Mouse (Mus musculus) forebrain, embryonic 11.5 days (tissue): ENCODE data around the gene Clptm1. TPM values are rescaled to one million over a fixed set of nuclear protein-coding genes. Genes with fewer than 3 reads are reported as not detected.

Experiments
- ATAC-seq: fragments of 200-750 bp; cut with Nextera tagmentation; replicated peaks from 2 replicates; pipeline ENCODE4 v1.8.0; 2017; ENCODE audit warnings: moderate TSS enrichment; ENCODE audit not compliant: low FRiP score
- DNase-seq: peaks from one replicate; pipeline ENCODE4 v3.0.0-alpha.2; 2017; ENCODE audit warnings: low spot score
- H3K27ac ChIP-seq: fragments of 300-500 bp; sonication (generic); 2 replicates; pipeline ENCODE4 v1.5.1; 2014; ENCODE audit warnings: low read depth, low read length
- H3K27me3 ChIP-seq: fragments of 300-500 bp; sonication (generic); 2 replicates; pipeline ENCODE4 v1.6.1; 2014; ENCODE audit warnings: mild to moderate bottlenecking, low read length, mixed read lengths; ENCODE audit not compliant: control insufficient read depth, insufficient read depth
- H3K36me3 ChIP-seq: fragments of 300-500 bp; sonication (generic); 2 replicates; pipeline ENCODE4 v1.6.1; 2014; ENCODE audit warnings: mild to moderate bottlenecking, low read length, moderate library complexity, mixed read lengths; ENCODE audit not compliant: control insufficient read depth, insufficient read depth
- H3K4me1 ChIP-seq: fragments of 300-500 bp; sonication (generic); replicated peaks from 2 replicates; pipeline ENCODE4 v1.6.1; 2014; ENCODE audit warnings: low read length, mixed read lengths; ENCODE audit not compliant: control insufficient read depth, insufficient read depth
- H3K4me2 ChIP-seq: fragments of 300-500 bp; sonication (generic); 2 replicates; pipeline ENCODE4 v1.6.1; 2014; ENCODE audit warnings: low read depth, mild to moderate bottlenecking, low read length, moderate library complexity, mixed read lengths; ENCODE audit not compliant: severe bottlenecking
- H3K4me3 ChIP-seq: fragments of 300-500 bp; sonication (generic); 2 replicates; pipeline ENCODE4 v1.5.1; 2014; ENCODE audit warnings: low read depth, low read length
- H3K9ac ChIP-seq: fragments of 300-500 bp; sonication (generic); 2 replicates; pipeline ENCODE4 v1.6.1; 2014; ENCODE audit warnings: low read length
- H3K9me3 ChIP-seq: fragments of 300-500 bp; sonication (generic); 2 replicates; pipeline ENCODE4 v1.6.1; 2016; ENCODE audit warnings: low read length, mixed read lengths; ENCODE audit not compliant: control insufficient read depth
- WGBS: fragments of 180-500 bp; shearing (Covaris S2); extraction: QIAGEN DNeasy Blood & Tissue Kit; methylation state at CpG from one replicate; pipeline ENCODE4 v1.1.7; 2014; 5-methylcytosine and 5-hydroxymethylcytosine counted together
- polyA plus RNA-seq: library from polyadenylated mRNA; unstranded; fragments of >200 nt; fragmentation: Nextera tagmentation; extraction: Ambion mirVana; gene quantifications from 2 replicates; pipeline ENCODE4 v1.2.1, GENCODE M21; 2014

Gene Clptm1
- polyA plus RNA-seq, 1 experiment from 2014 or later = 89.1 TPM

DNA sequence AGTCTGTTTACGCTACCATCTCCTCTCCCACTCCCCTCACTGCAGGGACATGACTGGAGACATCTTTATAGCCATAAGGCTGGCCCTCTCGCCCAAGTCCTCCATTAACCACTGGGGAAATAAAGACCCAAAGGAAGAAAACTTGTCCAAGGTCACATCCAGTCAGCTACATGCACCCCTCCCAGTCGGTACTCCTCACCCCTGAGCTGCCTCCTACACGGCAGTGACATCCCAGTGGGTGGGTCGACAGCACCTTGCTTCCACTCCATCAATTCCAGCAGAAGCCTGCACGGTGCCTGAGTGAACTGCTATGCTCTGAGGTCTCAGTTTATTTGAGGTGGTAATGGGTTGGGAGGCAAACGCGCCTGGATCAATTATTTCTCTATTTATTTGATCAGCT, 893 bp downstream of the Clptm1 start:
- Histone ChIP-seq H3K36me3 (no peaks in the 10 kb centered on the region), H3K4me3 (peak overlapping the region; percentile 99), H3K9ac (peak overlapping the region; percentile 93), H3K4me2 (peak overlapping the region; percentile 83), H3K27me3 (no peaks in the 10 kb centered on the region), H3K9me3 (no peaks in the 10 kb centered on the region), H3K27ac (no peak overlapping the region), H3K4me1 (peaks cover 12% of the 10 kb centered on the region; the same call in 1 of the 2 replicates)
- WGBS = 22% methylated on average over 8 of the region's 8 CpGs
- DNase-seq = no peak
- ATAC-seq = no peak

- no peak overlapping the region for H3K9ac ChIP-seq
- H3K27ac ChIP-seq = no peak overlapping the region
- no peaks in the 10 kb centered on the region for H3K27me3 ChIP-seq
- no peaks in the 10 kb centered on the region for H3K9me3 ChIP-seq
- no peak overlapping the region for H3K4me3 ChIP-seq
- no peak for ATAC-seq
- WGBS = 94% methylated on average over 2 of the region's 2 CpGs
- no peaks in the 10 kb centered on the region for H3K4me1 ChIP-seq
- H3K36me3 ChIP-seq = no peaks in the 10 kb centered on the region; the same call in none of the 2 replicates
- no peak for DNase-seq
- no peak overlapping the region for H3K4me2 ChIP-seq
Observed at GRCm38 (mm10) chr7:19652614-19653013, 12.2 kb downstream of the Clptm1 start.

GRCm38 (mm10) chr7:19651063-19651786, 13.6 kb downstream of the Clptm1 start:
- ATAC-seq = no peak
- no peaks in the 10 kb centered on the region; the same call in none of the 2 replicates for H3K36me3 ChIP-seq

DNA sequence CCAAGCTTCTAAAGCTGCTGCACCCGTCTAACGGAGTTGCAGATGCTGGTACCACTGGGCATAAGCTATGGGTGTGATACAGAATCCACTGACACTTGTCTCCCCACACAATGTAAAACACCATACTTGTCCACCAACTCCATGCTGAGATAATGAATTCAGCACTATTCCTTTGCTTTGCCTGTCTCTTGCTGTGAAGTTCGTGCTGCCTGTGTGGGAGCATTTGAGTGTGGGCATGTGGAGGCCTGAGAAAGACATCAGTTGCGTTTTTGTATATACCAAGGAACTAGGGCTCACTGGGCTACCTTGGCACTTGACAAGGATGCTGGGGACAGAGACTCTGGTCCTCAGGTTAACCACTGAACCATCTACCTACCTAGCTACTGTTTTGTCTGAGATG, 23.6 kb downstream of the Clptm1 start:
- H3K9ac ChIP-seq = no peak overlapping the region
- no peak overlapping the region for H3K4me2 ChIP-seq
- no peaks in the 10 kb centered on the region for H3K9me3 ChIP-seq
- H3K4me3 ChIP-seq = no peak overlapping the region
- no peaks in the 10 kb centered on the region for H3K4me1 ChIP-seq
- DNase-seq (no peak), ATAC-seq (no peak)
- H3K27me3 ChIP-seq = no peaks in the 10 kb centered on the region
- H3K36me3 ChIP-seq = peaks cover 22% of the 10 kb centered on the region
- WGBS = 95% methylated on average over 4 of the region's 4 CpGs
- no peak overlapping the region for H3K27ac ChIP-seq

More at GRCm38 (mm10) chr7:19651063-19651786, 13.6 kb downstream of the Clptm1 start:
- 92% methylated on average over 6 of the region's 6 CpGs for WGBS
- no peaks in the 10 kb centered on the region for H3K4me1 ChIP-seq
- DNase-seq = no peak
- no peak overlapping the region for H3K27ac ChIP-seq
- H3K9me3 ChIP-seq = no peaks in the 10 kb centered on the region
- H3K4me3 ChIP-seq = no peak overlapping the region
- H3K4me2 ChIP-seq = no peak overlapping the region
- H3K27me3 ChIP-seq = no peaks in the 10 kb centered on the region
- no peak overlapping the region for H3K9ac ChIP-seq

DNA sequence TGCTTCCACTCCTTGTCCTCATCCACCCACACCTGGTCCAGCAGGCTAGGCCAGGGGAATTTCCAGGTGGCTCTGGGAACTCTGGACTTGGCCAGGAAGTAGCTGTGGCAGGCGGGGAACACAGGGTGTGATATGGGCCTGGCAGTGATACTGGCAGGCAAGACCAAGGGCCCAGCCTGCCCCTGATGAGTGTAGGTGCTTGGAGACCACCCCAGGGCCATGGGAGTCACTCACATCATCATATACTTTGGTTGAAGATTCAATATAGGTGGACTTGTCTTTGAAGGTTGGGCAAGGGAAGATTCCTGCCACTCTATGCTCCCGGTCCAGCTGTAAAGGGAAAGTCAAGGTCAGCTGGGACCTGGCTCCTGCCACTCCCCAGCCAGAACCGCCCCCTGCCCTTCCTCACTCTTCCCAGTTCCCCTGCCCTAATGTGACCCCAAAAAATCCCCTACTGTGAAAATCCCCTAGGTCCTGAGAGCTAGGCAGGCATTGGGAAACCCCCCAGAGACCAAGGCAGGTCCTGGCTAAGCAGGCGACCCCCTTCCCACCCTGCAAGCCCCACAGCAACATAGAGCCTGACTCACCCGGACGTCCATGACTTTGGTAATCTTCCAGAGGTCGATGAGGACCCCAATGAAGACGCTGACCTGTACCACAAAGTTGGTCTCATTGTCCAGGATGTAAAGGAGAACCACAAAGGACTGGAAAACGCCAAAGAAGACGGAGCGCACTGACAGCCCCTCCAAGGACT, 29.6 kb downstream of the Clptm1 start:
- ATAC-seq = no peak
- H3K4me1 ChIP-seq = no peaks in the 10 kb centered on the region
- no peaks in the 10 kb centered on the region for H3K9me3 ChIP-seq
- H3K9ac ChIP-seq = no peak overlapping the region
- no peak overlapping the region for H3K27ac ChIP-seq
- 91% methylated on average over 11 of the region's 11 CpGs for WGBS
- no peak overlapping the region for H3K4me2 ChIP-seq
- peaks cover 16% of the 10 kb centered on the region for H3K36me3 ChIP-seq
- no peaks in the 10 kb centered on the region for H3K27me3 ChIP-seq
- H3K4me3 ChIP-seq = no peak overlapping the region
- DNase-seq = no peak

GRCm38 (mm10) chr7:19634591-19634990, 30.2 kb downstream of the Clptm1 start:
- Histone ChIP-seq H3K9ac (no peak overlapping the region), H3K9me3 (no peaks in the 10 kb centered on the region), H3K27ac (no peak overlapping the region), H3K4me2 (no peak overlapping the region), H3K4me3 (no peak overlapping the region), H3K36me3 (peaks cover 16% of the 10 kb centered on the region), H3K4me1 (no peaks in the 10 kb centered on the region), H3K27me3 (no peaks in the 10 kb centered on the region)
- ATAC-seq (no peak), DNase-seq (no peak)
- WGBS = 92% methylated on average over 2 of the region's 2 CpGs

DNA sequence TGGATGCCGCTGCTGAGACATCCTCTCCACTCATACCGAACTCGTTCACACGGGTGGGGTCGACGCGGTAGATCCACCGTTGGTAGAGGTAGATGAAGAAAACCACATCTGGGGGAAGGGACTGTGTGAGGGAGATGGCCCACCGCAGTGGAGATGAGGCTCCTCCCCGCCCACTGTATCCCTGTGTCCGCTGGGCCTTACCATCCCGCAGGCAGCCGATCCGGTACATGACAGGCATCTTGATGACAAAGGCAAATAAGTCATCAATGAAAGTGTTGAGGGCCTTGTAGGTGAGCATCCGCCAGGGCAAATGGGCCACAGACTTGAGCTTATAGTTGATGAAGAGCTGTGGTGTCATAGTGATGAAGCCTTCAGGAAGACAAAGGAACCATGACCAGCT, 31.0 kb downstream of the Clptm1 start:
- Histone ChIP-seq H3K36me3 (peaks cover 15% of the 10 kb centered on the region), H3K9ac (no peak overlapping the region), H3K27ac (no peak overlapping the region), H3K4me3 (no peak overlapping the region), H3K4me1 (no peaks in the 10 kb centered on the region), H3K9me3 (no peaks in the 10 kb centered on the region), H3K4me2 (no peak overlapping the region), H3K27me3 (no peaks in the 10 kb centered on the region)
- DNase-seq = no peak
- 94% methylated on average over 15 of the region's 15 CpGs for WGBS
- no peak for ATAC-seq

DNA sequence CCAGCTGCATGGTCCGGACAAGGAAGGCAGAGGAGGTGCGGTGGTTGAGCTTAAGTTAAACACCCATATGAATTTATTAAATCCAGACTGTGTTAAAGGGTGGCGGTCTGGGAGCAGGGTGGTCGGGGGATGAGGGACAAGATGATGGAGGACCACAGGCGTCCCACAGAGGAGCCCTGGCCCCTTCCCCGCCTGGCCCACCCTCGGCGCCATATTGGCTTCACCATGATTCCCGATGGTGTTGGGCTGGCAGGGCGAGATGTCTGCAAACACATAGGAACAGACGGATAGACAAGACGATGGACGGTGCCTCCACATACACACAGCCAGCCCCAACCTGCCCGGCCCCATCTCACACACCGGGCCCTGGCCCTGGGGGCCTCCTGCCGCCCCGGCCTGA, 31.6 kb downstream of the Clptm1 start:
- peaks cover 13% of the 10 kb centered on the region for H3K36me3 ChIP-seq
- 94% methylated on average over 17 of the region's 17 CpGs for WGBS
- ATAC-seq = no peak
- H3K27ac ChIP-seq = no peak overlapping the region
- H3K27me3 ChIP-seq = no peaks in the 10 kb centered on the region
- no peak overlapping the region for H3K4me3 ChIP-seq
- H3K4me2 ChIP-seq = no peak overlapping the region
- no peaks in the 10 kb centered on the region for H3K4me1 ChIP-seq
- no peak for DNase-seq
- H3K9me3 ChIP-seq = no peaks in the 10 kb centered on the region
- H3K9ac ChIP-seq = no peak overlapping the region
